Mouse (Mus musculus) midbrain, embryonic 10.5 days (tissue): ENCODE measurements around the gene Mecom. TPM values are rescaled to one million over a fixed set of nuclear protein-coding genes. Genes with fewer than 3 reads are reported as not detected.

Source experiments
- DNase-seq: peaks from one replicate; pipeline ENCODE4 v3.0.0-alpha.2; 2017; ENCODE audit warnings: low spot score
- H3K27ac ChIP-seq: fragments of 300-500 bp; sonication (generic); replicated peaks from 2 replicates; pipeline ENCODE4 v1.5.1; 2016; ENCODE audit warnings: mild to moderate bottlenecking
- H3K27me3 ChIP-seq: fragments of 300-500 bp; sonication (generic); 2 replicates; pipeline ENCODE4 v1.6.1; 2016; ENCODE audit warnings: low read depth, mild to moderate bottlenecking; ENCODE audit not compliant: poor library complexity, severe bottlenecking
- H3K36me3 ChIP-seq: fragments of 300-500 bp; sonication (generic); 2 replicates; pipeline ENCODE4 v1.6.1; 2016; ENCODE audit warnings: mild to moderate bottlenecking, moderate library complexity
- H3K4me1 ChIP-seq: fragments of 300-500 bp; sonication (generic); 2 replicates; pipeline ENCODE4 v1.6.1; 2016
- H3K4me3 ChIP-seq: fragments of 300-500 bp; sonication (generic); 2 replicates; pipeline ENCODE4 v1.5.1; 2016; ENCODE audit warnings: mild to moderate bottlenecking, moderate library complexity
- H3K9me3 ChIP-seq: fragments of 300-500 bp; sonication (generic); replicated peaks from 2 replicates; pipeline ENCODE4 v1.6.1; 2016; ENCODE audit warnings: mild to moderate bottlenecking
- WGBS: fragments of 180-500 bp; shearing (Covaris S2); methylation state at CpG from one replicate; pipeline ENCODE4 v1.1.7; 2016; 5-methylcytosine and 5-hydroxymethylcytosine counted together
- polyA plus RNA-seq: library from polyadenylated mRNA; unstranded; fragments of >200 nt; fragmentation: Nextera tagmentation; extraction: Ambion mirVana; gene quantifications from 2 replicates; pipeline ENCODE4 v1.2.1, GENCODE M21; 2016

Gene Mecom
- polyA plus RNA-seq, 1 experiment from 2014 or later = 22.6 TPM

DNA sequence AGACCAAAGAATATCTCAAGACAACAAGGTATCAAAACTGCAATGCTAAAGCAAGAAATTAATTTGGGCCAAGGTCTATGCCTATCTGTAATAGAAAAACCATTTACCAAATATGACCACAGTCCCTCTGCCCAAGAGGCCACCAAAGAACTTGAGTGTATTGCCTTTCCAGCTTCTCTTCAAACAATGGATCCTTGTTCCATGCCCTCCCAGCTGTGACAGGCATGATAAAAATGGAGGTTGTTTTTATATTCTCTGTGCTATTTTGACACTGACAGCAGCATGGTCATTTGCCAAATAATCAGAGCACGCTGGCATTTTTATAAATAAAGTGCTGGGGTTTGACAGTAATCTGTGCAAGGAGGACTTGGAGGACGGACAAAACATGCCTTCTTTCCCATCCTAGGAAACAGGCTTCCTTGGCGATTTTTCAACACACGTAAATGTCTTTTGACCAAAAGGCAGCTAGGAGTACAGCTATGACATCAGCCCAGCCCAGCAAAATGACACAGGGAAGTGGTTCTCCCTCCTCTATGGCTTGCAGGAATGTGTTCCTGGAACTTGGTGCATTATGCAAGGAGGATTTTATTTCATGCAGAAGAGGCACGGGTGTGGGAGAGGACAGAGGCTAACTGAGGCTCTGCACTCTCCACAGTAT, 359.9 kb downstream of the Mecom start:
- peaks cover 14% of the 10 kb centered on the region for H3K4me1 ChIP-seq
- no peaks in the 10 kb centered on the region for H3K27me3 ChIP-seq
- 72% methylated on average over 5 of the region's 5 CpGs for WGBS
- no peak for DNase-seq
- H3K9me3 ChIP-seq = no peaks in the 10 kb centered on the region
- no peak overlapping the region for H3K4me3 ChIP-seq
- no peak overlapping the region for H3K27ac ChIP-seq
- H3K36me3 ChIP-seq = no peaks in the 10 kb centered on the region

DNA sequence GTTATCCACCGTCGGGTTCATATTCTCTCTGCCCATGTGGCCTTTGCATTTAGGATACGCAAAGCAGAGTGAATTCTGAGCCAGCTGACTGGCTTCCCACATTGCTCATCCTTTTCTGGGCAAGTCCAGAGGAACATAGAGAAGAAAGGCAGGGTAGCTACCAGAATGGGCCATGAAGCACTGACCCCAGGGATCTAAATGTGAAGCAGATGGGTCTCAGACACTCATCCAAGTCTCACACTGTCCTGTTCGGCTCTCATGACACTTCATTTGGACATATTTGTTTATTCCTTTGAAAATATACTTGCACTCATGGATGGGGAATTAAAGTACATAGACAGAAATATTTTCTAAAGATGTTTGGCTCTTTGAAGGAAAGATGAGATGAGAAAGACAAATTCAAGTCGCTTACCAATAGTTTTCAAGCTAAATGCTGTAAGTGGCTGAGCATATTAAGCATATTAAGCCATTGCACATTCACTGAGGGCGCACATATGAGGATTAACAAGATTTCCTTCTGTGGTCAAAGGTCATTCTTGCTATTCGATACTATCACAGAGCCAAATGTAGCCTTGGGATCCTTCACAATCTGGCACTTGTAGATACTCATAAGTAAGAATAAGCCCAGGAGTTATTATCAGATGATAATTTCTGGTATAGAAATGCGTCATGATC, 365.9 kb downstream of the Mecom start:
- Histone ChIP-seq H3K27ac (no peak overlapping the region), H3K36me3 (no peaks in the 10 kb centered on the region), H3K4me3 (no peak overlapping the region), H3K4me1 (no peaks in the 10 kb centered on the region), H3K27me3 (no peaks in the 10 kb centered on the region), H3K9me3 (no peaks in the 10 kb centered on the region)
- DNase-seq = no peak
- 85% methylated on average over 8 of the region's 8 CpGs for WGBS

DNA sequence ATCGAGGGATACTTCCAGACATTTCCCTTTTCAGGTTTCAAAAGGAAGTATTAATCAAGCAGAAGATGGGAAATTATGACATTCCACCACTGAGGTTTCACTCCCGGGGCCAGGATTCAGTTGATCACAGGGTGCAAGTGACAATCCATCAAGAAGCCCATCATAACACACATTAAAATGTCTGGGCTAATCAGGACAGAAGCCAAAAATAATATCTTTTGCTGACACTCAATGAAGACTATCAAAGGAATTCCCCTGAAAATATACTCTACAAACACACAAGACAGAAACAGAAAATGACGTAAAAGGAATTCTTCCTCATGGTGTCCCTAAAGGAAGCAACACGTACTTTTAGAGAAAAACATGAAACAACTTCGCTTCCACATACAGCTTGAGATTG, 371.2 kb downstream of the Mecom start:
- Histone ChIP-seq H3K9me3 (no peaks in the 10 kb centered on the region; the same call in 1 of the 2 replicates), H3K36me3 (no peaks in the 10 kb centered on the region), H3K4me3 (no peak overlapping the region), H3K27me3 (no peaks in the 10 kb centered on the region), H3K4me1 (no peaks in the 10 kb centered on the region), H3K27ac (no peak overlapping the region)
- DNase-seq = no peak
- 94% methylated on average over 5 of the region's 5 CpGs for WGBS

DNA sequence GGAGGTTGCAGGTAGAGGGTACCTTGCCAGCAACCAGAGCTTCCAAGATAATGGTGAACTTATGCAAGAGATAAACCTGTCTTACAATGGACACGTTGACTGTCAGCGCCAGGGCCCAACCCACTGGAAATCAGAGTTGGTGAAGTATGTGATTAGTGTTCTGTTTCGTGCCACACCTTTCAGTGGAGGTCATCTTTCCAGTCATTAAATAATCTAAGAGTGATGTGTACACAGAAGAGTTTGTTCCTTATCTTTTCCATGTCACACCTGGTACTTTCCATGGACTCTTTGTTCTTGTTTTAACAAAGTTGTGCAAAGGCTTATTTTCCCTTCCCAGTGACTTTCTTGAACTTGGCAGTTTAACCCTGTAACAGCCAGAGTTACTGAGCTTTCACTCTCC, 374.0 kb downstream of the Mecom start:
- no peak overlapping the region for H3K4me3 ChIP-seq
- no peaks in the 10 kb centered on the region; the same call in 1 of the 2 replicates for H3K9me3 ChIP-seq
- WGBS = 83% methylated on average over 3 of the region's 3 CpGs
- no peaks in the 10 kb centered on the region for H3K36me3 ChIP-seq
- no peaks in the 10 kb centered on the region for H3K27me3 ChIP-seq
- H3K27ac ChIP-seq = no peak overlapping the region
- H3K4me1 ChIP-seq = no peaks in the 10 kb centered on the region
- no peak for DNase-seq

DNA sequence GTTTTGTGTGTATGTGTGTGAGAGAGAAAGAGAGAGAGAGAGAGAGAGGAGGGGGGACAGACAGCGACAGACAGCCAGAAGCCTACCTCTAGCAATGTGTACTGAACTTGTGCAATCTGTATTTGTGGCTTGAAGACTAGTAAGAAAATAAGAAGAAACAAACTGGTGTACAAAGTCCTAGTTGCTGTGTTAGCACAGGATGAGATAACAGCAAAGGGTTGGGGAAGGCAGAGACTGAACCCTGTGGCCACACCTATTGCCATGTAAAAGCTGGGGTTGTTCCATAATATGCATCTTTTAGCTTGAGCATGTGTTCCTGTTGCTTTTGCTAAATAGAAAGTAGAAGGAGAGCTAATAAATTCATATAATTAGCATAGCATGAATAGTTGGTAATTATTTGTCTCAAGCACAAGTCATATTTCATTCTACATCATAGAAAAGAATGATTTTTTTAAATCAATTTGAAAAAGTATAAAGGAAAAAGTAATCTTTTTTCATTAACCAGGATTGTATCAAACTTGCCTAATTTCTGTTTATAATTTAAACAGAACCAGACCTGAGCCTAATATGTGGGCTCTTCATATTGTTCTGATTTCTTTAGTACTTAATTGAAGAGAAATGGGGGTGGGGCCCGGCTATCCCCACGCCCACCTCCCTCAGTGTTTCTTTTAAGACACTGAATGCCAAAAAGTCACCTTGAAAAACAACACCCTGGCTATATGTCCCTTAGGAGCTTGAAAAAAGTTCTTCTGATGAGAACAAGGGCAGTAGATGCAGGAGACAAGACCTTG, 379.2 kb downstream of the Mecom start:
- 91% methylated on average over 3 of the region's 3 CpGs for WGBS
- H3K4me3 ChIP-seq = no peak overlapping the region
- DNase-seq = no peak
- no peaks in the 10 kb centered on the region for H3K36me3 ChIP-seq
- H3K27me3 ChIP-seq = no peaks in the 10 kb centered on the region
- H3K9me3 ChIP-seq = no peaks in the 10 kb centered on the region
- H3K4me1 ChIP-seq = no peaks in the 10 kb centered on the region
- H3K27ac ChIP-seq = no peak overlapping the region

DNA sequence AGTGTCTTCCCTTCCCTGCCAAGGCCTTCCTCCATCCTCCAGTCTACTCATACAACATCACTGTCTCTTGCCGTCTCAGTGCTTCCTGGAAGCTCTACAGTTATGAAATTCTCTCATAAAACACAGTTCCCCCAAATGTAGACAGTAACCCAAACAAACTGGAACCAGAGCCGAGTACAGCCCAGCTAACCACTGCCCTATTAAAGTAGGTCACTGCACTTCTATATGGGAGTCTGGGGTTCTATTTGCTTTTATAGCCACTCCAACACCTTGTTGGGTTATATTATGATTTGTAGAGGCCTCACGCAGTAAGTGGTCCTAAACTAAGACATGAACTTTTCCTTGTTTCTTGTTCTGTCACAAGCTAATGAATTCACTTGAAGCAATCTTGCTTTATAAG, 380.8 kb downstream of the Mecom start:
- no peak for DNase-seq
- 95% methylated on average over 3 of the region's 3 CpGs for WGBS
- Histone ChIP-seq H3K36me3 (no peaks in the 10 kb centered on the region), H3K4me3 (no peak overlapping the region), H3K4me1 (no peaks in the 10 kb centered on the region), H3K9me3 (no peaks in the 10 kb centered on the region), H3K27ac (no peak overlapping the region), H3K27me3 (no peaks in the 10 kb centered on the region)

DNA sequence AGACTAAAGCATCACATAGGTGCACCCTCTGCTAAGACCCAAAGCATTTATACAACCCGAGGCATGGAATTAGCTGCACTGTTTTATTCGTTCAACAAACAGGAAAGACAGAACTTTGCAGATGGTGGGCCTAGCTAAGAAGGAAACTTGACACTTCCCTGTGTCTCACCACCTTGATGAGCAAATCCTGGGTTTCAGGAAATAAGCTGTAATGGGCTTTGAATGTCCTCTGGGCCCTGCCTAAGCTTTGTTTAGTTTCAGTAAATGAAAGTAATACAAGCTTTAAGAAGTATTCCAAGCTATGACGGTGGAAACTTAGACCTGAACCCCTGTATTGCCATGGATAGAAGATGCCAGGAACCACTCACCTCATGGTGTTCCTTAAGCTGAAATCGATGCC, 383.0 kb downstream of the Mecom start:
- Histone ChIP-seq H3K27me3 (no peaks in the 10 kb centered on the region), H3K4me1 (no peaks in the 10 kb centered on the region), H3K36me3 (no peaks in the 10 kb centered on the region), H3K4me3 (no peak overlapping the region), H3K9me3 (no peaks in the 10 kb centered on the region), H3K27ac (no peak overlapping the region)
- DNase-seq = no peak
- 81% methylated on average over 4 of the region's 4 CpGs for WGBS

DNA sequence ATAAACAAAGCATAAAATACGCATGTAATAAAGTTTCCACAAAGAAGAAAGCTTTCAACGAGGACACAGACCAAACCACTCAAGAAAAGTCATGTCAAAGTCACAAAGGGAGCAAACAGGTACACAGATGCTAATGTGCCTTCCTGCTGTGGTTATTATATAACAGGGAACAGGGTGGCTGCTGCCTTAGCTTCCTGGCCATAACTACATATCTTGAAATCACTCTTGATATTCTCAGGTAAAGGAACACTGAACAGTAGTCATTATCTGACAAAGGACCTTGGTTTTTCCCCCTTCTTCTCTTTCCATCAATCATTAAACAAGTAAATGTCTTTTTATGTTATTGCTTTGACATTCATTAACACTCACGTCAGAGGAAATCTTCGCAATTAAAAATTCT, 384.4 kb downstream of the Mecom start:
- H3K27ac ChIP-seq = no peak overlapping the region
- no peak for DNase-seq
- no peaks in the 10 kb centered on the region for H3K9me3 ChIP-seq
- WGBS = 87% methylated on average over 4 of the region's 4 CpGs
- no peaks in the 10 kb centered on the region for H3K4me1 ChIP-seq
- no peaks in the 10 kb centered on the region for H3K27me3 ChIP-seq
- H3K4me3 ChIP-seq = no peak overlapping the region
- no peaks in the 10 kb centered on the region for H3K36me3 ChIP-seq

DNA sequence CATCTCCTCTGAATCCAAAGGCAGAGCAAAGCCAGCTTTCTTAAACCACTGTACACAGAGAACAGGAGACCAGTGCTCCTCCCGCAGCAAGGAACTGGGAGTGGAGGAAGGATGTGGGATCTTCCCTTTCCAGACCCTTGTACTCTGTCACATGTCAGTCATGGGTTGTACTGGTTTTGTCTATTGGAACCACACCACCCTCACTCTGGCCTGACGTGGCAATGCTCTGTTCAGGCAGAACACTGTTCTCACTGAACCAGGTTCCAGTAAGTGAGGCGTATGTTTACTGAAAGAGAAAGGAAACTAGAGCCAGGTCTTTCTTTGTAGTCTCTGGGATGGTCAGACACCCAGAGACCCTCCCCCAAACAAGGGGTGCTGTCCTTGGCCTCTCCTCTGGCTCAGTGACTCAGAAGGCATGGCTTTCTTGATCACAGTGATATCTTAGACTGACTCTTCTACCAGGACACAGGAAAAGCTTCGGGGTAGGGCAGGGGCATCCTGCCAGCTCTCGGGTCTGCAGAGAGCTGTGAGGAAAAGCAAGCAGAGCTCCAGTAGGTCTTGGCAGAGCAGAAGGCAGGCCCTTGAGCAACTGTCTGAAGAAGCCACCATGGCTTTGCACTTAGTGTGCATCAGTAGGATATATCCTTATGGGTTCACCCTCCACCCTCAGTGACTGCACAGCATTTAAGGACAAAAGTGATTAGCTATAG, 386.7 kb downstream of the Mecom start:
- peaks cover 11% of the 10 kb centered on the region for H3K4me1 ChIP-seq
- H3K4me3 ChIP-seq = no peak overlapping the region
- DNase-seq = no peak
- 84% methylated on average over 5 of the region's 5 CpGs for WGBS
- 0 out of 2 replicates have a peak overlapping the region, but pooled peaks have one; percentile 17 for H3K27ac ChIP-seq
- no peaks in the 10 kb centered on the region for H3K36me3 ChIP-seq
- no peaks in the 10 kb centered on the region for H3K27me3 ChIP-seq
- H3K9me3 ChIP-seq = no peaks in the 10 kb centered on the region

DNA sequence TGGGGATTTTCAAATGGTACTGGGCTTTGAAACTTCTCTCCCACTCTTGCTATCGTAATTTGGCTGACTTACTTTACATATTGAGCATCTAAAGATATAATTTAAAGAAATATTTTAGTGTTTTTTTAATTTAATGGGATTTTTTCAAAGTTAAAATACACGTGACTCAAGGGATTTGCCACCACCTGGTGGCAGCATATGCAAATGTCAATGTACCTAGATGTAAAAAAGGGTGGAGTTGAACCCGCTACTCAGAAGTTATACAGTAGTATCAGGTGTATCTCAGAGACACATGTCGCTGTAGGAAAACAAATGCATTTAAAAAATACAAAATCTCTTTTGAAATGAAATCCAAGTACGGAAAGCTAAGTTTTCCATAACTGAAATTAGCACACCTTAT, 387.5 kb downstream of the Mecom start:
- no peak overlapping the region for H3K27ac ChIP-seq
- H3K4me1 ChIP-seq = peaks cover 11% of the 10 kb centered on the region
- DNase-seq = no peak
- 83% methylated on average over 5 of the region's 5 CpGs for WGBS
- no peaks in the 10 kb centered on the region for H3K36me3 ChIP-seq
- H3K4me3 ChIP-seq = no peak overlapping the region
- H3K9me3 ChIP-seq = no peaks in the 10 kb centered on the region
- H3K27me3 ChIP-seq = no peaks in the 10 kb centered on the region

DNA sequence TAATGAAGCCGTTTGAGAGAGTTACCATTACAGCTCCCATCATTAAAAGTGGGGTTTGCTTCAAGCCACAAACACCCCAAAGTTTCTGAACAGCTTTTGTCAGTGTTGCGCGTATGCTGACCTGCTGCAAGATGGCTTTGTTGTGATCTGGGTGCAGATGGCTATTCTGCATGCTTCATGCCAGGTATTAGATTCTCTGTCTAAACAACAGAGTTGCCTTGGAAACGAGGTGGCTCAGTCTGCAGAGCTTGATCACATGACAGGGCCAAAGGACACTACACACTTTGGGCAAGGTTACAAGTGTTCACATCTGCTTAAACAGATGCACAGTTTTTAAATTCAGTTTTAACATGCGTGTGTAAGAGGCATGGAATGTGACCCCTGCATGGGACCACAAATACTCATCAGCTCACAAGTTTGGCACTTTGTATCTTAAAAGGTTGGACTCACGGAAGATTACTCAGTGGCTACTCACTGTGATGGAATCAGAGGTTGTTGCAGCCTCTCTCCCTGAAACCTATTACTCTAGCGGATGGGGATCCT, 390.6 kb downstream of the Mecom start:
- H3K27me3 ChIP-seq = no peaks in the 10 kb centered on the region
- WGBS = 78% methylated on average over 7 of the region's 7 CpGs
- no peak overlapping the region for H3K4me3 ChIP-seq
- DNase-seq = peak; percentile 20
- no peaks in the 10 kb centered on the region for H3K36me3 ChIP-seq
- peaks cover 14% of the 10 kb centered on the region for H3K4me1 ChIP-seq
- H3K27ac ChIP-seq = no peak overlapping the region
- no peaks in the 10 kb centered on the region for H3K9me3 ChIP-seq

DNA sequence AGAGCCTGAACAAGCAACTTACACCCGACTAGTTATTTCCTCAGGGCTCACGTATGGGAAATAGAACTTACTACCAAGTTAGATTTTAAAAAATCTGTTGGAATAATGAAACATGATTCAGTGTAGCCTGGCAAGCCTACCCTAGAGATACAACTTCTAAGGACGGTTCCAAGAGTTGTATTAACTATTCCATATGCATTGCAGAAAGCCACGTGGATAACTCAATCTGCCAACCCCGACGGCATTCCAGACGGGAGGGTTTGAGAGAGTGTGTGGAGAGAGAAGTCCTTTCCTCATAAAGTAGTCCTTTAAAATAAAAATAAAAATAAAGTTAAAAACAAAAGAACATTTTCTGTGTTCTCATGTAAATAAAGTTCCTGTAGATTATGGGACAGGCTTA, 393.4 kb downstream of the Mecom start:
- Histone ChIP-seq H3K27ac (no peak overlapping the region), H3K4me3 (no peak overlapping the region), H3K36me3 (no peaks in the 10 kb centered on the region), H3K9me3 (no peaks in the 10 kb centered on the region), H3K27me3 (no peaks in the 10 kb centered on the region; the same call in 1 of the 2 replicates), H3K4me1 (peaks cover 14% of the 10 kb centered on the region)
- DNase-seq = no peak
- WGBS = 93% methylated on average over 7 of the region's 7 CpGs
